Mouse (Mus musculus) regulatory T cell (primary cell): ENCODE data around the gene Tnnt3.

Experiments
- in situ Hi-C: fragments of 300-600 bp; cut with MboI, MseI; formaldehyde crosslinking; loops from one replicate; pipeline ENCODE4 v1.15.1; 2025; ENCODE audit warnings: high pct_unique_total_duplicates

Tnnt3 gene

GRCm38 (mm10) chr7:142538291-142538690 lies 39.7 kb downstream of the Tnnt3 start:
- in situ Hi-C loops = loop anchor here (5.0 kb wide), 1 partner anchor 464 kb away; no protein-coding TSS in a partner anchor

GRCm38 (mm10) chr7:142538766-142539165 lies 40.1 kb downstream of the Tnnt3 start:
- in situ Hi-C loops = loop anchor here (5.0 kb wide), 1 partner anchor 464 kb away; no protein-coding TSS in a partner anchor

GRCm38 (mm10) chr7:142539828-142540227 lies 41.2 kb downstream of the Tnnt3 start:
- in situ Hi-C loops = loop anchor here (5.0 to 10.0 kb wide), 2 partner anchors 462 to 975 kb away; partner anchors contain the start of gene Ap2a2

- in situ Hi-C loops = loop anchor here (10.0 kb wide), 1 partner anchor 978 kb away; the partner anchor contains the start of gene Ap2a2
These were observed 44.2 kb downstream of the Tnnt3 start for GRCm38 (mm10) chr7:142542771-142543303.

- in situ Hi-C loops = loop anchor here (10.0 kb wide), 1 partner anchor 981 kb away; the partner anchor contains the start of gene Ap2a2
These were observed 47.3 kb downstream of the Tnnt3 start for GRCm38 (mm10) chr7:142545967-142546366.

GRCm38 (mm10) chr7:142547874-142548273 lies 49.2 kb downstream of the Tnnt3 start:
- in situ Hi-C loops = loop anchor here (10.0 kb wide), 1 partner anchor 983 kb away; the partner anchor contains the start of gene Ap2a2

GRCm38 (mm10) chr7:142548706-142549105 lies 50.1 kb downstream of the Tnnt3 start:
- in situ Hi-C loops = loop anchor here (10.0 kb wide), 1 partner anchor 984 kb away; the partner anchor contains the start of gene Ap2a2

GRCm38 (mm10) chr7:142549941-142550763 lies 51.5 kb downstream of the Tnnt3 start:
- in situ Hi-C loops = loop anchor here (10.0 kb wide), 1 partner anchor 985 kb away; the partner anchor contains the start of gene Ap2a2

GRCm38 (mm10) chr7:142550935-142551373 lies 52.3 kb downstream of the Tnnt3 start:
- in situ Hi-C loops = no loop called here

- in situ Hi-C loops = no loop called here
These were observed 53.1 kb downstream of the Tnnt3 start for GRCm38 (mm10) chr7:142551691-142552090.

GRCm38 (mm10) chr7:142552591-142553416 lies 54.2 kb downstream of the Tnnt3 start:
- in situ Hi-C loops = no loop called here

GRCm38 (mm10) chr7:142553417-142554335 lies 55.0 kb downstream of the Tnnt3 start:
- in situ Hi-C loops = no loop called here

- in situ Hi-C loops = no loop called here
These were observed 56.0 kb downstream of the Tnnt3 start for GRCm38 (mm10) chr7:142554625-142555024.

GRCm38 (mm10) chr7:142555366-142556088 lies 56.9 kb downstream of the Tnnt3 start:
- in situ Hi-C loops = no loop called here

GRCm38 (mm10) chr7:142556089-142556476 lies 57.4 kb downstream of the Tnnt3 start:
- in situ Hi-C loops = no loop called here

- in situ Hi-C loops = no loop called here
These were observed 59.1 kb downstream of the Tnnt3 start for GRCm38 (mm10) chr7:142557696-142558095.

- in situ Hi-C loops = no loop called here
These were observed 60.0 kb downstream of the Tnnt3 start for GRCm38 (mm10) chr7:142558511-142559146.

- in situ Hi-C loops = no loop called here
These were observed 61.1 kb downstream of the Tnnt3 start for GRCm38 (mm10) chr7:142559651-142560175.
